Mouse (Mus musculus) forebrain, postnatal 0 days (tissue): ENCODE measurements around the gene Srr. TPM values are rescaled to one million over a fixed set of nuclear protein-coding genes. Genes with fewer than 3 reads are reported as not detected.

Source experiments
- ATAC-seq: fragments of 200-750 bp; cut with Nextera tagmentation; 2 replicates; pipeline ENCODE4 v1.8.0; 2017; ENCODE audit warnings: mild to moderate bottlenecking, moderate library complexity
- DNase-seq: peaks from one replicate; pipeline ENCODE4 v3.0.0-alpha.2; 2015
- H3K27ac ChIP-seq: fragments of 300-500 bp; sonication (generic); 2 replicates; pipeline ENCODE4 v1.5.1; 2014; ENCODE audit warnings: low read depth, mild to moderate bottlenecking, antibody characterized with exemption, low read length, moderate library complexity, mixed read lengths
- H3K27me3 ChIP-seq: fragments of 300-500 bp; sonication (generic); 2 replicates; pipeline ENCODE4 v1.6.1; 2014; ENCODE audit warnings: mild to moderate bottlenecking, low read length, mixed read lengths; ENCODE audit not compliant: insufficient read depth
- H3K36me3 ChIP-seq: fragments of 300-500 bp; sonication (generic); 2 replicates; pipeline ENCODE4 v1.6.1; 2014; ENCODE audit warnings: mild to moderate bottlenecking, moderate library complexity; ENCODE audit not compliant: insufficient read depth
- H3K4me1 ChIP-seq: fragments of 300-500 bp; sonication (generic); 2 replicates; pipeline ENCODE4 v1.6.1; 2014; ENCODE audit warnings: antibody characterized with exemption; ENCODE audit not compliant: insufficient read depth
- H3K4me2 ChIP-seq: fragments of 300-500 bp; sonication (generic); 2 replicates; pipeline ENCODE4 v1.6.1; 2014; ENCODE audit warnings: low read depth, mild to moderate bottlenecking, moderate library complexity
- H3K4me3 ChIP-seq: fragments of 300-500 bp; sonication (generic); 2 replicates; pipeline ENCODE4 v1.5.1; 2014; ENCODE audit warnings: low read depth, low read length, mixed read lengths
- H3K9ac ChIP-seq: fragments of 300-500 bp; sonication (generic); 2 replicates; pipeline ENCODE4 v1.6.1; 2014; ENCODE audit warnings: mild to moderate bottlenecking
- H3K9me3 ChIP-seq: fragments of 300-500 bp; sonication (generic); 2 replicates; pipeline ENCODE4 v1.6.1; 2016; ENCODE audit warnings: low read length
- CTCF ChIP-seq: sonication (generic); IDR thresholded peaks from 2 replicates; pipeline ENCODE4 v1.5.1; 2016; ENCODE audit warnings: antibody characterized with exemption, control low read depth, low read depth
- WGBS: fragments of 180-500 bp; shearing (Covaris S2); extraction: QIAGEN DNeasy Blood & Tissue Kit; methylation state at CpG from one replicate; pipeline ENCODE4 v1.1.7; 2014; 5-methylcytosine and 5-hydroxymethylcytosine counted together
- microRNA-seq, 2 experiments: library from miRNA; unstranded; fragments of <30 nt; microRNA quantifications; one replicate each; pipeline ENCODE4; 2016
- polyA plus RNA-seq: library from polyadenylated mRNA; unstranded; fragments of >200 nt; fragmentation: Nextera tagmentation; extraction: Ambion mirVana; gene quantifications from 2 replicates; pipeline ENCODE4 v1.2.1, GENCODE M21; 2015
- total RNA-seq: library from RNA; depleted of rRNA; stranded (reverse); fragments of >200 nt; gene quantifications from 2 replicates; pipeline ENCODE4 v1.2.3, GENCODE M21; 2014; rRNA removed

The Srr gene
- total and polyA plus RNA-seq, 2 experiments from 2014 or later: 40.2 to 45.8 TPM

DNA sequence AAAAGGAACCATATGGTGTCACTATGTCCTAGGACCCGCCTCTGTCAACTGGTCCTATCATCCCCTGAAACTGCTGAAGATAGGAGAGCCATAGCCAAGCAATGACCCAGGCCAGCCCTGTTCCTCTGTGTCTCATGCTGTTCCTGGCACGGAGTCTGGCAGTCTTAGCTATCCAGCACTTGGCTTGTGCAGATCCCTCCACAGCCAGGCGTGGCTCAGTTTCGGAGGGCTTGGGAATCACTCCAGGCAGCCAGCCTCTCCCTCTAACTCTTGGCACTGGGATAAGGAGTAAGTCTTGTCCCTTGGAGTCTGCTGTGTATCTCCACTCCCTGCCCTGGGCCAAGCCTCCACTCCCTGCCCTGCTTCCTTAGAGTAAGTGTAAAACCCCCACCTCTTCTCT is 59.1 kb downstream of the Srr start:
- ATAC-seq: peak; percentile 79
- Histone ChIP-seq H3K4me1 (0 out of 2 replicates have a peak, but pooled peaks cover 4% of the 10 kb centered on the region), H3K27me3 (no peaks in the 10 kb centered on the region), H3K36me3 (peaks cover 45% of the 10 kb centered on the region), H3K9ac (no peak overlapping the region), H3K27ac (no peak overlapping the region), H3K4me3 (no peak overlapping the region), H3K9me3 (no peaks in the 10 kb centered on the region), H3K4me2 (no peak overlapping the region)
- WGBS: 49% methylated on average over 4 of the region's 4 CpGs
- DNase-seq: peak; percentile 65
- TF ChIP-seq CTCF: no peak

DNA sequence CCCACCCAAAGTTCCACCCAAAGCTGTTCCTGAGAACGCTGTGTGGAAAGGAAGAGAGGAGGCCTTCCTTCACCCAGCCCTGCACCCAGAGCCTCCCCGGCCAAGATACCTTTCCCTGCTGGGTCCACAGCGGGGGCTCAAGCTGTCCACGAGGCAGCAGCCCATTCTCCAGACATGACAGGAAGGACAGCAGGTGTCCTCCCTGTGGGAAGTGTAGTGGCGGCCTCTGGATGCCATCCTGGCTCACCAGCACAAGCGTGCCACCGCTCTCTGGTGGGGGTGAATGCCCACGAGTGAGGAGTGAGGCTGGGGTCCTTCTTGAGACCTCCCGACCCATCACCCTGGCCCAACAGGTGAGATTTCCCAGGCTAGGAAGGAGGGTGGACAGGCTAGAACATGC is 60.5 kb downstream of the Srr start:
- WGBS: 86% methylated on average over 9 of the region's 9 CpGs
- ATAC-seq: no peak
- no peaks in the 10 kb centered on the region for H3K4me1 ChIP-seq
- H3K9me3 ChIP-seq: no peaks in the 10 kb centered on the region
- no peak for DNase-seq
- no peaks in the 10 kb centered on the region for H3K27me3 ChIP-seq
- H3K36me3 ChIP-seq: peaks cover 57% of the 10 kb centered on the region
- H3K9ac ChIP-seq: no peak overlapping the region
- TF ChIP-seq CTCF: no peak
- H3K4me2 ChIP-seq: no peak overlapping the region
- H3K27ac ChIP-seq: no peak overlapping the region
- H3K4me3 ChIP-seq: no peak overlapping the region

DNA sequence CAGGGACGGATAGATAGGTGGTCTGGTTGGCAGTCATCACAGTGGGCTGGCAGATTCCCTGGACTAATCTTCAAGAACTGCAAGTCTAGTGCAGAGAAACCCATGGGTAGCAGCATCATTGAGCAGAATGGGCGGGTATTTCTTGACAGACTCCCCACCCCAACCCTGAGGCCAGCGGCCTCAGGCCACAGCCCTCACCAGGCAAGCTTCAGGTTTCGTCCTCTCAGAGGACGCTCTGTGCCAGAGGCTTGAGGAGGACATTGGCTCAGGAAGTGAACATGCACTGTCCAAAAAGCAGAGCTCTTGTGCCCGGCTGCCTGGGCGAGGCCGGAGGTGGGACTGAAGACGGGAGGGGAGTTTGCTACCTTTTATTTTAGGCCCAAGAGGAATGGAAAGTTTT is 61.3 kb downstream of the Srr start:
- TF ChIP-seq CTCF: no peak
- 90% methylated on average over 9 of the region's 9 CpGs for WGBS
- no peak overlapping the region for H3K4me3 ChIP-seq
- no peaks in the 10 kb centered on the region for H3K9me3 ChIP-seq
- no peak for ATAC-seq
- no peak overlapping the region for H3K9ac ChIP-seq
- H3K36me3 ChIP-seq: peaks cover 59% of the 10 kb centered on the region
- no peaks in the 10 kb centered on the region for H3K27me3 ChIP-seq
- no peak overlapping the region for H3K27ac ChIP-seq
- no peaks in the 10 kb centered on the region for H3K4me1 ChIP-seq
- no peak for DNase-seq
- H3K4me2 ChIP-seq: no peak overlapping the region

DNA sequence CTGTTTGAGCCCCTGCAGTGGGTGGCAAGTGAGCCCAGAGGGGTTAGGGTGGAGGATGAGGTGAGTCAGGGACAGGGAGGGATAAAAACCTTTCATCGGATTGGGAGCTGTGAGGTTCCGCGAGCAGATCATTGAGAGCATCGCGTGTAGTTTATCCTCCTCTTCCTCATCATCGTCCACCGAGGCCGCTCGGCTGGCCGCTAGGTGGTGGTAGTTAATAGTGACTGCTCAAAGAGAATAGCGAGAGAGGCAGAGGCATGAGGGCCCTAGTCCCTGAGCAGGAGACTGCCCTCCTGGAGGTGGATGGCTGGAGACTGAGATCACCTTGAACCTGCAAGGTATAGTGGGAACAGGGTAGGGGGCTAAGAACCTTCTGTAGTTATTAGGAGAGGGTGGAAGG is 62.3 kb downstream of the Srr start:
- DNase-seq: peak; percentile 18
- H3K36me3 ChIP-seq: peaks cover 66% of the 10 kb centered on the region
- no peaks in the 10 kb centered on the region for H3K9me3 ChIP-seq
- no peaks in the 10 kb centered on the region for H3K4me1 ChIP-seq
- no peak overlapping the region for H3K27ac ChIP-seq
- ATAC-seq: no peak
- H3K27me3 ChIP-seq: no peaks in the 10 kb centered on the region
- TF ChIP-seq CTCF: peak; percentile 59
- H3K9ac ChIP-seq: no peak overlapping the region
- no peak overlapping the region for H3K4me3 ChIP-seq
- H3K4me2 ChIP-seq: no peak overlapping the region
- WGBS: 23% methylated on average over 11 of the region's 11 CpGs

DNA sequence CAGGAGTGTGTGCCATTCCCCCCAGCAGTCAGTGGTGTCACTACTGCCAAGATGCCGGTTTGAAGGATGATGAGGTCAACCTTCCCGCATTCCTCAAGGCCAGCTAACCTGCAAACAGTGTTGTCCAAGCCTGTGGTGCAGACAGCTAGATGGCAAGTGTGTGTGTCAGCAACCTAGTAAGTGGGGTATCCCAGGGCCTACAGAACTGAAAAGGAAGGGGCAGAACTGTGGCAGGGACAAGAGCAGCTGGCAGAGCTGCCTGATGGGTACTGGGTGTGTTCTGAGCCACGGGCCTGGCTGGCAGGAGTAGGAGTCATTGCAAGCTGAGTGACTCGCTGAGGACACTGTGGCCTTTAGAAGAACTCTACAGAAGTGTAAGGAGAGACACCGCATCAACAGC is 63.6 kb downstream of the Srr start:
- H3K27ac ChIP-seq: no peak overlapping the region
- no peak overlapping the region for H3K4me3 ChIP-seq
- no peak for TF ChIP-seq CTCF
- H3K9ac ChIP-seq: no peak overlapping the region
- no peaks in the 10 kb centered on the region for H3K27me3 ChIP-seq
- DNase-seq (no peak), ATAC-seq (no peak)
- peaks cover 75% of the 10 kb centered on the region for H3K36me3 ChIP-seq
- WGBS: 86% methylated on average over 5 of the region's 5 CpGs
- no peaks in the 10 kb centered on the region for H3K4me1 ChIP-seq
- no peaks in the 10 kb centered on the region for H3K9me3 ChIP-seq
- no peak overlapping the region for H3K4me2 ChIP-seq

DNA sequence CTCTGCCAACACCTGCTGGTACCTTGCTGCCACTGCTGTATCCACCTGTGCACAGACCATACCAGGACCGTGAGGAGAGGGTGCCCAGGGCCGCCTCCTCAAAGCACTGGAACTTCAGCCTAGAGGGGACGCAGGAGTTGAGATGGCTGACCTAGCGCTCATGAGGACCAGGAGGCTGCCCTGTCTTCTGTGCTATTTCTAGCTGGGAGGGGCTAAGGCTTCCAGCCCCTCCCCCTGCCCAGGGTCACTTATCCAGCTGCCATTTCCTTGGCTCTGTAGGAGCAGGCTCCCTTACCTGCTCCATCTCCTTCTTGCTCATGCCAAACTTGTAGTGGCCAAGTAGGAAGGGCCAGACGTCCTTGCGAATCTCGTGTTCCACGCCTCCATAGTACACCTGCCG is 68.0 kb downstream of the Srr start:
- H3K36me3 ChIP-seq: peaks cover 70% of the 10 kb centered on the region
- no peak overlapping the region for H3K4me3 ChIP-seq
- no peaks in the 10 kb centered on the region for H3K27me3 ChIP-seq
- no peak for DNase-seq
- H3K9ac ChIP-seq: no peak overlapping the region
- ATAC-seq: no peak
- no peak overlapping the region for H3K4me2 ChIP-seq
- no peaks in the 10 kb centered on the region for H3K4me1 ChIP-seq
- H3K9me3 ChIP-seq: no peaks in the 10 kb centered on the region
- H3K27ac ChIP-seq: no peak overlapping the region
- 90% methylated on average over 9 of the region's 9 CpGs for WGBS
- no peak for TF ChIP-seq CTCF

Small RNA genes within 50 kb of the gene (microRNA-seq; reads per million reads assigned to microRNA genes)
- gene Mir6926: 1.5 to 2.6 reads per million in 2 experiments

Other genes starting within 250 kb of the Srr start
- 200 and 248 TPM in 2 replicates for gene Pafah1b1, start 201.3 kb downstream of the Srr start, total RNA-seq
- gene Pafah1b1, start 201.3 kb downstream of the Srr start, polyA plus RNA-seq: 57.4 and 64.1 TPM in 2 replicates
- gene Mettl16, start 155.1 kb downstream of the Srr start, total RNA-seq: 18.7 and 19.9 TPM in 2 replicates
- 17.5 and 22.0 TPM in 2 replicates for gene Mettl16, start 155.1 kb downstream of the Srr start, polyA plus RNA-seq
- gene Mnt, start 95.0 kb downstream of the Srr start, total RNA-seq: 14.2 and 15.9 TPM in 2 replicates
- gene Mnt, start 95.0 kb downstream of the Srr start, polyA plus RNA-seq: 6.8 and 8.1 TPM in 2 replicates
- 39.2 and 47.1 TPM in 2 replicates for gene Sgsm2, start 28.9 kb downstream of the Srr start, total RNA-seq
- gene Sgsm2, start 28.9 kb downstream of the Srr start, polyA plus RNA-seq: 13.7 and 18.9 TPM in 2 replicates
- gene Tsr1, start 27.9 kb downstream of the Srr start, total RNA-seq: 32.7 and 33.2 TPM in 2 replicates
- 23.8 and 25.5 TPM in 2 replicates for gene Tsr1, start 27.9 kb downstream of the Srr start, polyA plus RNA-seq
- gene Smg6, start 125 bp downstream of the Srr start, total RNA-seq: 21.8 and 25.8 TPM in 2 replicates
- 7.8 and 9.6 TPM in 2 replicates for gene Smg6, start 125 bp downstream of the Srr start, polyA plus RNA-seq
- 4.2 and 4.5 TPM in 2 replicates for gene Hic1, start 243.6 kb upstream of the Srr start, total RNA-seq
- 1.7 TPM in 2 replicates for gene Hic1, start 243.6 kb upstream of the Srr start, polyA plus RNA-seq